Mouse (Mus musculus) testis, adult 2 months (tissue): Measurements from ENCODE around the gene Actn1.

ENCODE experiments used
- CTCF ChIP-seq: fragments of 200-500 bp; IDR thresholded peaks from 2 replicates; pipeline ENCODE4 v1.5.1; 2012; ENCODE audit warnings: low read depth, mild to moderate bottlenecking, inconsistent platforms, low read length, moderate library complexity; ENCODE audit not compliant: control insufficient read depth, insufficient read depth, insufficient replicate concordance
- POLR2A ChIP-seq: fragments of 200-500 bp; IDR thresholded peaks from 2 replicates; pipeline ENCODE4 v1.6.1; 2012; ENCODE audit warnings: low read depth, mild to moderate bottlenecking, inconsistent platforms, low read length, moderate library complexity; ENCODE audit not compliant: control insufficient read depth

DNA sequence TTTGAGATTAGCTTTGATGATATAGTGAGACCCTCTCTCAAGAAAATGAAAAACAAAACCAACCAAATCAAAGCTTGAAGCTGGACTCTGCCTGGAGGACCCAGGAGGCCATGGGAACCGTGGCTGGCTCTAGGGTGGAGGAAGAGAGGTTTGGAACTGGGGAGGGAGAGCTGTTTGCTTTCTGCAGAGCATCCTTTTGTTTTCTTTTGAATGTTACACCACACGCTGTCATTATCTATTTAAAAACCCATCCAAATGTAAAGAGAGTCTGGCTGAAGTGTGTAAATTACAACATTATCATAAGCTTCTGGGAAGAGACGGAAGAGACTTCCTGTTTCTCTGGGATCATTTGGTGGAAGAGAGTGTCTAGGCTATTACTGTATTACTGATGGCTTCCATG lies 43.1 kb downstream of the Actn1 start:
- TF ChIP-seq CTCF = no peak
- TF ChIP-seq POLR2A = no peak
